Mouse (Mus musculus) heart, postnatal 0 days (tissue): ENCODE measurements around the gene Slc44a5. TPM values are rescaled to one million over a fixed set of nuclear protein-coding genes. Genes with fewer than 3 reads are reported as not detected.

ENCODE experiments used
- ATAC-seq: fragments of 200-750 bp; cut with Nextera tagmentation; 2 replicates; pipeline ENCODE4 v1.8.0; 2017; ENCODE audit warnings: low read depth, moderate number of reproducible peaks, moderate library complexity; ENCODE audit not compliant: insufficient read depth
- DNase-seq: peaks from one replicate; pipeline ENCODE4 v3.0.0-alpha.2; 2016; ENCODE audit warnings: low spot score
- H3K27ac ChIP-seq: fragments of 300-500 bp; sonication (generic); 2 replicates; pipeline ENCODE4 v1.5.1; 2014; ENCODE audit warnings: low read depth, mild to moderate bottlenecking
- H3K27me3 ChIP-seq: fragments of 300-500 bp; sonication (generic); 2 replicates; pipeline ENCODE4 v1.6.1; 2014; ENCODE audit warnings: low read length, mixed read lengths; ENCODE audit not compliant: control insufficient read depth, insufficient read depth
- H3K36me3 ChIP-seq: fragments of 300-500 bp; sonication (generic); replicated peaks from 2 replicates; pipeline ENCODE4 v1.6.1; 2014; ENCODE audit warnings: low read length, mixed read lengths; ENCODE audit not compliant: control insufficient read depth, insufficient read depth
- H3K4me1 ChIP-seq: fragments of 300-500 bp; sonication (generic); 2 replicates; pipeline ENCODE4 v1.6.1; 2014; ENCODE audit warnings: antibody characterized with exemption; ENCODE audit not compliant: control insufficient read depth, insufficient read depth
- H3K4me2 ChIP-seq: fragments of 300-500 bp; sonication (generic); 2 replicates; pipeline ENCODE4 v1.6.1; 2014; ENCODE audit warnings: low read depth, mild to moderate bottlenecking, low read length, moderate library complexity
- H3K4me3 ChIP-seq: fragments of 300-500 bp; sonication (generic); 2 replicates; pipeline ENCODE4 v1.5.1; 2014; ENCODE audit warnings: low read depth, low read length
- H3K9ac ChIP-seq: fragments of 300-500 bp; sonication (generic); replicated peaks from 2 replicates; pipeline ENCODE4 v1.6.1; 2014; ENCODE audit warnings: low read depth, low read length, mixed read lengths
- H3K9me3 ChIP-seq: fragments of 300-500 bp; sonication (generic); replicated peaks from 2 replicates; pipeline ENCODE4 v1.6.1; 2016; ENCODE audit warnings: low read length; ENCODE audit not compliant: control insufficient read depth
- CTCF ChIP-seq: IDR thresholded peaks from 2 replicates; pipeline ENCODE4 v1.5.1; 2016; ENCODE audit warnings: antibody characterized with exemption, control low read depth, low read depth
- EP300 ChIP-seq: IDR thresholded peaks from 2 replicates; pipeline ENCODE4 v1.6.1; 2016; ENCODE audit warnings: antibody characterized with exemption, low read depth
- WGBS: fragments of 180-500 bp; shearing (Covaris S2); extraction: QIAGEN DNeasy Blood & Tissue Kit; methylation state at CpG from one replicate; pipeline ENCODE4 v1.1.7; 2014; 5-methylcytosine and 5-hydroxymethylcytosine counted together
- polyA plus RNA-seq: library from polyadenylated mRNA; unstranded; fragments of >200 nt; fragmentation: Nextera tagmentation; extraction: Ambion mirVana; gene quantifications from 2 replicates; pipeline ENCODE4 v1.2.1, GENCODE M21; 2015
- total RNA-seq: library from RNA; depleted of rRNA; stranded (reverse); fragments of >200 nt; gene quantifications from 2 replicates; pipeline ENCODE4 v1.2.3, GENCODE M21; 2014; ENCODE audit warnings: low replicate concordance

The Slc44a5 gene
- total and polyA plus RNA-seq, 2 experiments from 2014 or later, result 0.31 to 0.42 TPM

DNA sequence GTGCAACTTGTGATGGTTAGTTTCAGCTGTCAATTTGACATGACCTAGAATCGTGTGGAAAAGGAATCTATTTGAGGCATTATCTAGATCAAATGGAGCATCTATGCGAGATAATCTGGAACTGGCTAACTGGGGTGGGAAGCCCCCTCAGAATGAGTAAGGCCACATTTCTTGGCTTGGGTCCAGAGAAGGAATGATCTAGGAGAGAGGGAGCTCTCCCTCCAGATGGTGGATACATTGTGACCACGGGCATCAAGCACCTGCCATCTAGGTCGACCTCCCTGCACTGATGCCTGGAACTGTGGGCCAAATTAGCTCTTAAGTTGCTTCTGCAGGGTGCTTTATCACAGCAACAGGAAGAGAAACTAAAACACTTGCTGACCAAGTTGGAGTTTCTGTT lies 155.8 kb downstream of the Slc44a5 start:
- no peak for ATAC-seq

DNA sequence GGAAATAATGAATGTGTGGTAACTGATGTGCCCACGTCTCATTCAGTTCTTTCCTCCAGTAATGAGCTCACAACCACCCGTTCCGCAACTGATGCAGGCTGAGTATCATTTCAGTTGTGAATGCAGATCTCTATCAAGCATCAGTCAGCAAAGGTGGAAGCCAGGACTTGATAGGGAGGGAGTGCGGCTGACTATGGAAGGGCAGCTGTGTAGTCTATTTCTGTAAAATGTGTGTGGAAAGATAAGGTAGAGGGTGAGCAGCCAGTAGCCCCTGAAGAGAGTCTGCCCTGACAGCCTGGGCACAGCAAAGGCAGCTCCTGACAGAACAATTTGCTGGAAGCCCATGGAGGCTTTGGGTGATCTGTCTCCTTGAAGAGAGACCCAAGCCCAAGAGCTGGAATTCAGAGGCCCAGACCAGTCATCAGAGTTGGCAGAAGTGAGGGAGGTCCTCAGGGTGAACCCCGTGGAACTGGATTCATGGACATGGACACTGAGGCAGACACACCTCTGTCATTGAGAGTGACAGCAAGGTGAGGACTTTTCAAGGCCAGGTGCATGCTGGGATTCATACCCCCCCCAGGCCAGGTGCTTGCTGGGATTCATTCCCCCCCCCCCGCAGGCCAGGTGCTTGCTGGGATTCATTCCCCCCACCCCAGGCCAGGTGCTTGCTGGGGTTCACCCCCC lies 157.3 kb downstream of the Slc44a5 start:
- DNase-seq (no peak), ATAC-seq (no peak)
- 61% methylated on average over 6 of the region's 6 CpGs for WGBS
- Histone ChIP-seq H3K9ac (no peak overlapping the region), H3K4me1 (no peaks in the 10 kb centered on the region; the same call in 1 of the 2 replicates), H3K4me2 (no peak overlapping the region), H3K36me3 (no peaks in the 10 kb centered on the region), H3K4me3 (no peak overlapping the region), H3K27me3 (no peaks in the 10 kb centered on the region), H3K9me3 (no peaks in the 10 kb centered on the region), H3K27ac (no peak overlapping the region)
- TF ChIP-seq CTCF, result no peak
- no peak for TF ChIP-seq EP300

More for the DNA sequence above, 155.8 kb downstream of the Slc44a5 start:
- no peak overlapping the region for H3K9ac ChIP-seq
- no peaks in the 10 kb centered on the region; the same call in 1 of the 2 replicates for H3K4me1 ChIP-seq
- H3K27ac ChIP-seq, result no peak overlapping the region
- no peak overlapping the region for H3K4me2 ChIP-seq
- no peak for DNase-seq
- WGBS, result 62% methylated on average over 4 of the region's 4 CpGs
- no peaks in the 10 kb centered on the region for H3K36me3 ChIP-seq
- TF ChIP-seq EP300 (no peak), CTCF (no peak)
- H3K9me3 ChIP-seq, result no peaks in the 10 kb centered on the region
- H3K27me3 ChIP-seq, result no peaks in the 10 kb centered on the region
- H3K4me3 ChIP-seq, result no peak overlapping the region

DNA sequence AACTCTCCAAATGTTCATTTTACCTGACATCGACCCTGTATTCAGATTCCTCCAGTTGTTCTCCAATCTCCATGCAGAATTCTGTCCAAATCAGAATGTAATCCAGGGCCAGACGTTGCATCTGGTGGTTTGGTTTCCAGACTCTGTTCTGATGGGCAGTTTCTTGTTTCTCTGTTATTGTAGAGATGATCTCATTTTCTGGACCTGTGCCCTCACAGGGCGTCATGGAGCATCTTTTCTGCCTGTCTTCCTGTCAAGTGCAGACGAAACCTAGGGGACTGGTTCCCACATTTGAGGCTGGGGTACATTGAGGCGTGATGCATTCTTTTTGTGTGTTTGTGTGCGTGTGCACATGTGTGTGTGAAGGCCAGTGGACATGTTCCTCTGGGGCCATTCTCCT lies 160.8 kb downstream of the Slc44a5 start:
- 68% methylated on average over 6 of the region's 6 CpGs for WGBS
- Histone ChIP-seq H3K27me3 (no peaks in the 10 kb centered on the region), H3K4me3 (no peak overlapping the region), H3K4me1 (no peaks in the 10 kb centered on the region), H3K4me2 (no peak overlapping the region), H3K27ac (no peak overlapping the region), H3K36me3 (no peaks in the 10 kb centered on the region), H3K9ac (no peak overlapping the region), H3K9me3 (no peaks in the 10 kb centered on the region)
- no peak for ATAC-seq
- DNase-seq, result no peak
- TF ChIP-seq CTCF, result no peak
- TF ChIP-seq EP300, result no peak

DNA sequence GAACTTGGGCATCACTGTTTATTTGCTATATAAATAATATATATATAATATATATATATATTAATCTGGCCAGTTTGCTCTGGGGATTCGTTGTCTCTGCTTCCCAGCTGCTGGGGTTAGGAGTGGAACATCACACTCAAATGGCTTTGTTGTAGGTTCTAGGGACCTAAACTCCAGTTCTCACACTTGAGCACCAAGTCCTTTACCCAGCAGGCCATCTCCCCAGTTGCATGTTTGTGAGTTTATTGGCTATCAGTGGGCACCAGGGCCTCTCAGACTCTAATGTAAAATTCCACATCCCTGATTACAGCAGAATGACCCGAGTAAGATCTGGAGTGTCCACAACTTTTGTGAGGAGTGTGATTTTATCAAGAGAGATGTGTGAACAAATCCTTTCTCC lies 161.5 kb downstream of the Slc44a5 start:
- H3K4me2 ChIP-seq, result no peak overlapping the region
- H3K4me3 ChIP-seq, result no peak overlapping the region
- no peaks in the 10 kb centered on the region for H3K27me3 ChIP-seq
- H3K27ac ChIP-seq, result no peak overlapping the region
- H3K9ac ChIP-seq, result no peak overlapping the region
- 70% methylated on average over 2 of the region's 2 CpGs for WGBS
- no peak for TF ChIP-seq CTCF
- ATAC-seq, result no peak
- H3K4me1 ChIP-seq, result no peaks in the 10 kb centered on the region
- no peaks in the 10 kb centered on the region for H3K9me3 ChIP-seq
- no peaks in the 10 kb centered on the region for H3K36me3 ChIP-seq
- DNase-seq, result no peak

DNA sequence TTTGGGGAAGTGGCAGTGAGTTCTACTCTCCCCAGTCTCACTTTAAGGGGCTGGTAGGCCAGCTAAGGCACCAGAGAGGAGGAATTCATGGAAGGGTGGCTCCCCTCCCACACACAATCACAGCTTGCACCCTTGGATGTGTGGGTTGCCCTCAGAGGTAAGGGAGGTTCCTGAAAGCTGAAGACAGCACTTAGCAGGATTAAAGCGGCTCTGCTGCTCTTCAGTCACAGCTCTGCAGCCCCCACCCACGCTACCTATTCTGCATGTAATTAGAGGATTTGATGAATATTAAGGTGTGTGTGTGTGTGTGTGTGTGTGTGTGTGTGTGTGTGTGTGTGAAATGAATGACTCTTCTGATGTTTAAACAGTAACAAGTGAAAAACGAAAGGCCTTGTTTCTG lies 163.3 kb downstream of the Slc44a5 start:
- no peak for DNase-seq
- H3K4me1 ChIP-seq, result no peaks in the 10 kb centered on the region
- no peak for ATAC-seq
- H3K36me3 ChIP-seq, result no peaks in the 10 kb centered on the region
- H3K9me3 ChIP-seq, result no peaks in the 10 kb centered on the region
- no peak overlapping the region for H3K4me2 ChIP-seq
- H3K27me3 ChIP-seq, result no peaks in the 10 kb centered on the region
- H3K27ac ChIP-seq, result no peak overlapping the region
- H3K4me3 ChIP-seq, result no peak overlapping the region
- TF ChIP-seq EP300, result no peak
- TF ChIP-seq CTCF, result no peak
- 74% methylated on average over 3 of the region's 3 CpGs for WGBS
- H3K9ac ChIP-seq, result no peak overlapping the region

DNA sequence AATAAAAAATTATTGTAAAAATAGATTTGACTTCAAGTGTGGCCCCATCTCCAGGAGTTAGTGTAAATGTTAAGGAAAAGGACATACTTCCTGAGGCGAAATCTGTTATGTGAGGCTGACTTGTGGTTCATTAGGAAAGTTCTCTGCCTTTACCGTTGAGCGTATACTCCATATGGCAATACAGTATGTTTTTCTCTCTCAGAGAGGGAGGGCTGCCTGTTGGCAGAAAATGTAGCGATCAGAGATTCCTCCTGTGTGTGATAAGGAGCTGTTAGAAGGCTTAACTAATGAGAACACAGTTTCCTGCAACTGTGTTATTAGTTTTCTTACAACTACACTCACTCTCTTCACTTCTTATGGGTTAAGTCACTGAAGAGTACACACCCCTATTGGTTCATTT lies 168.1 kb downstream of the Slc44a5 start:
- Histone ChIP-seq H3K4me2 (no peak overlapping the region), H3K9me3 (no peaks in the 10 kb centered on the region), H3K36me3 (no peaks in the 10 kb centered on the region), H3K4me1 (no peaks in the 10 kb centered on the region), H3K27me3 (no peaks in the 10 kb centered on the region), H3K4me3 (no peak overlapping the region), H3K9ac (no peak overlapping the region), H3K27ac (no peak overlapping the region)
- no peak for TF ChIP-seq CTCF
- no peak for TF ChIP-seq EP300
- ATAC-seq (no peak), DNase-seq (no peak)
- WGBS, result 61% methylated on average over 4 of the region's 4 CpGs
